Mouse (Mus musculus): ENCODE data around the gene Epb41l1.

- no peak for TF ChIP-seq CTCF (IDR thresholded peaks at IDR 0.05; ENCODE audit: low read depth)
- TF ChIP-seq EP300 (IDR thresholded peaks at IDR 0.05; ENCODE audit: low read depth): no peak
Observed at GRCm38 (mm10) chr2:156430326-156430725, 9.6 kb downstream of the Epb41l1 start.

Measured in liver, postnatal 0 days (tissue).